Mouse (Mus musculus): ENCODE measurements at regions not wholly inside any gene's neighbourhood (a gene's known extent, or its start where the extent isn't known, plus 50 kb on each side); places are given as distances from the start of the nearest gene placed in this dataset.

DNA sequence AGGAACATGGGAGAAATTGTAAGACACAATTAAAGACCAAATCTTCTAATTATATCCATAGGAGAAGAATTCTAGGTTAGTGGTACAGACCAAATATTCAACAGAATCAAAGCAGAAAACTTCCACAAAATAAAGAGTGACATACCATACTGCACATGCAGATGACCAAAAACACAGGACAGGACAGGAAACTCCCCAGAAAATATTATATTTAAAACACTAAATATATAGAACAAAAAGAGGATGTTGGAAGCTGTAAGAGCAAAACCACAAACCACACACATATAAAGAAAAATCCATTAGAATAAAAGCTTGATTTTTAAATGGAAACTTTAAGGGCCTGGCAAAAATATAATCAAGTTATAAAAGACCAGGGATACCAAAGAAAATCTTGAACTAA, 66.5 kb downstream of the Htr1b start:
- peak; percentile 51 for DNase-seq (ENCODE audit: low read depth)

DNA sequence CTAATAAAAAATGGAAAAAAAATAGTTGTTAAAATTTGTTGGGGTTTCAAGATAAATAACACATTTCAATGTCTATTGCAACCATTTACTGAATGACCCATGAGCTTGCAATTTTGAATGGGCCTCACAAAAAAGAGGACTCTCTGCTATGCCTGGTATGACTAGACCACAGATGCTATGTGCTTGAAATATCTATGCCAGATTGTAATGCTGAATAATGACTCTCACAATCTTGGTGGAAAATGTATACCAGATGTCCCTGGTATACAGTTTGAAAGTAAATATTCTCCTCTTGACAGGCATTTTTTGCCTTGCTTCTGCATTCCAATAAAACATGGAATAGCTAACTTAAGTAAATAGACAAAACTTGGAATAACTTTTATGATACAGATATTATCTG, 95.3 kb downstream of the Htr1b start:
- no peak for DNase-seq (ENCODE audit: low read depth)
